Mouse (Mus musculus) c-Kit-negative CD71-positive TER-119-positive erythroid progenitor cells, embryonic 14.5 days (primary cell): ENCODE measurements around the gene Rai14.

Experiments used
- DNase-seq: peaks from one replicate; pipeline ENCODE4 v3.0.0-alpha.2; 2013; ENCODE audit warnings: low read depth, low spot score

Gene Rai14

GRCm38 (mm10) chr15:10714409-10715138 lies at the start of gene Rai14:
Gene Rai14, minus strand, starts transcription at chr15:10714624.
- no peak for DNase-seq

GRCm38 (mm10) chr15:10761441-10761840 lies 47.0 kb upstream of the Rai14 start:
- DNase-seq: no peak

- DNase-seq: no peak
These were observed 45.6 kb upstream of the Rai14 start for GRCm38 (mm10) chr15:10760006-10760405.

- no peak for DNase-seq
These were observed 45.0 kb upstream of the Rai14 start for GRCm38 (mm10) chr15:10759440-10759839.

- DNase-seq: no peak
These were observed 44.4 kb upstream of the Rai14 start for GRCm38 (mm10) chr15:10758808-10759207.

GRCm38 (mm10) chr15:10751141-10751540 lies 36.7 kb upstream of the Rai14 start:
- no peak for DNase-seq

- DNase-seq: no peak
These were observed 35.9 kb upstream of the Rai14 start for GRCm38 (mm10) chr15:10750339-10750738.

- no peak for DNase-seq
These were observed 35.3 kb upstream of the Rai14 start for GRCm38 (mm10) chr15:10749678-10750077.

- no peak for DNase-seq
These were observed 33.2 kb upstream of the Rai14 start for GRCm38 (mm10) chr15:10747638-10748037.

GRCm38 (mm10) chr15:10747226-10747625 lies 32.8 kb upstream of the Rai14 start:
- DNase-seq: no peak

GRCm38 (mm10) chr15:10746303-10747051 lies 32.1 kb upstream of the Rai14 start:
- DNase-seq: no peak

GRCm38 (mm10) chr15:10742441-10742840 lies 28.0 kb upstream of the Rai14 start:
- DNase-seq: no peak

GRCm38 (mm10) chr15:10739279-10739678 lies 24.9 kb upstream of the Rai14 start:
- DNase-seq: no peak

- no peak for DNase-seq
These were observed 24.1 kb upstream of the Rai14 start for GRCm38 (mm10) chr15:10738354-10739142.

- DNase-seq: no peak
These were observed 21.5 kb upstream of the Rai14 start for GRCm38 (mm10) chr15:10735948-10736347.

GRCm38 (mm10) chr15:10735216-10735615 lies 20.8 kb upstream of the Rai14 start:
- DNase-seq: no peak

- DNase-seq: no peak
These were observed 17.0 kb upstream of the Rai14 start for GRCm38 (mm10) chr15:10731398-10731797.

GRCm38 (mm10) chr15:10726272-10726671 lies 11.8 kb upstream of the Rai14 start:
- no peak for DNase-seq

GRCm38 (mm10) chr15:10724857-10725256 lies 10.4 kb upstream of the Rai14 start:
- no peak for DNase-seq

GRCm38 (mm10) chr15:10723507-10723906 lies 9.1 kb upstream of the Rai14 start:
- no peak for DNase-seq

GRCm38 (mm10) chr15:10722629-10723339 lies 8.4 kb upstream of the Rai14 start:
- DNase-seq: no peak
